Mouse (Mus musculus) hindlimb bud, embryonic 11.5 days (tissue): Measurements from ENCODE around the gene Foxi1.

Experiments used
- DNase-seq: peaks from one replicate; pipeline ENCODE4 v3.0.0-alpha.2; 2012; ENCODE audit warnings: low read depth, low spot score; ENCODE audit errors: extremely low spot score

Gene Foxi1

DNA sequence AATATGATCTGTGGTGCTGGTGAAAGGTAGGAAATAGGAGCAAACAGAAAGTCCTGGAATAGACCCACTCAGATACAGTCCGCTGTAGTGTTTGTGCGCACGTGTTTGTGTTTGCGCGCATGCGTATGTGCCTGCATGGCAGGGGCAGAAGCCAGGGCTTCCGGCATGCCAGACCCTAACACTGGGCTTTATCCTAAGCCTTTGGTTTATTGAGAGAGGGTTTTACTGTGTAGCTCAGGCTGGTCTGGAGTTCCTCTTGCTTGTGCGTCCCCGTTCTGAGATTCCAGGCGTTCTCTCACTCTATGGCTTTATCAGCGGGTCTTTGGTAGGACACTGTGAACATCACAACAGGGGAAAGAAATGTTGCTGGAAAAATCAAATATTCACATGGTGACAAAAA, 42.6 kb downstream of the Foxi1 start:
- DNase-seq: no peak

DNA sequence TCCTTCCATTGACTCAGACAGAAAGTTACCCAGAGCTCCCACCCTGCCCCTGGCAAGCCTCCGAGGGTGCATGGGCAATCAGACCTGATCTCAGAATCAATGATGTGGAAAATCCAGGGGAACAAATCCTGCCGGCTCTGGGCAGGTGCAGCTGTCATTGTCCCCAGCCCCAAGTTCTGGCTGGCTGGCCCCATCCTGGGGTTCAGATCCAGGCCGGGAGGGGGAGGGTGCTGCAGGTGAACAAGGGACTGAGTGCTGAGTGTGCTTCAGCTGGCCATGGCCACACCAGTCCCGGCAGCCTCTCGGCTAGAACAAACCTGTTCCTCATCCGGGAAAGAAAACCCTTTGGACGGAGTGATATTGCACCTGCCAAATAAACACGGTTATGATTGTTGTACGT, 49.0 kb downstream of the Foxi1 start:
- DNase-seq: no peak

DNA sequence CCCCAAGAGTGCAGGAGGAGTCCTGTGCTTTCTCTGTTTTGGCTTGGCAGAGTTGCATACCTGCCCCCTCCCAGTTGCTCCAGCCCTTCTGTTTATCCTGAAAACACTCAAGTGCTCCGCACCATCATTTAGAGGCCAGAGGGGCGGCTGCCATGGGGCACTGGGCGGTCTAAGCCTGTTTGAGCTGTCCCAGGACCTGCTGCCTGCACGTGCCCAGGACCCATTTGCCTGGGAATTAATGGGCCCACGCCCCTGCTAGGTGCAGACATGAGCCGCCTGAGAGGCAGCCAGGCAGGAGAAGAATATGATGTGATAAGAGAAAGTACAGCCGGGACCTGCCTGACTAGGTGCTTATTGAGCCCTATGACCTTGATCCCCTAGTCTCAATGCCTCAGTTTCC, 52.7 kb downstream of the Foxi1 start:
- no peak for DNase-seq
